Mouse (Mus musculus) T-cell, adult 2 months (primary cell): Measurements from ENCODE around the gene Mettl15.
"Not testable (repeated sequence)": the region's sequence is repeated elsewhere in the genome, so short reads cannot be mapped to it uniquely, and the experiment has no call there.

ENCODE experiments used
- DNase-seq: peaks from one replicate; pipeline ENCODE4 v3.0.0; 2022; ENCODE audit warnings: low spot score

Gene Mettl15

DNA sequence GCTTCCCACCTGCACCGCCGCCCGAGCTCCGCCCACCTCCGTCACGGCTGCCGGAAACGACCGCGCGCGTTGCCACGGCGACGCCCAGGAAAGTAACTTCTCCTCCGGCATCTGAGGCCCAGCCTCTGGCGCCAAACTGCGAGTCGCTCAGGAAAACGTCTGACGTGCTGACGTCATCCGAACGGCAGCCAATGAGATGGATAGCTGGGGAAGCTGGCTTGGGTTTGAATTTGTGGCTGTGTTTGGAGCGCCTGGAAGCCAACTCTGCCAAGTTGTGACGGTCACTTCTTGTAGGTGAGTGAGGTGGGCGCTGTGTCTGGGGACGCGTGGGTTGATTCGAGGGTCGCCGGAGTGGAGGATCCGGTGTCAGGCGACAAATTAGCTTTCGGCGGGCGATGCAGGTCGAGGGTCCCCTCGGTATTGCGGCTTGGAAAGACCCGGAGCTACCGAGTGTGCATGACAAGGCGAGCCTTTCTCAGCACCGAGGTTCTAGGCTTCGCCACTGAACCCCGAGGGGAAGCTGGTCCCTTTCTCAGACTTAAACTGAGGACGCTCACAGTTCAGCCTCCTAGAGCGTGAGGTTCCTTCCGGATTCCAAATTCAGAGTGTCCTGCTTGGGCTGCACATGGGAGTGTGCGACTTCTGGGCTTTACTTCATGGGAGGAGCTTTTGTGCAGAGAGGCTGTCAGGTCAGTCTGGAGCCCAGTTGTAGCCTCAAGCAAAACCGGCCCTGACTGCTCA, at the start of gene Mettl15, which contains the start of gene Kif18a:
Mettl15 (minus strand) TSS at position 149 of the 741 bp plus-strand sequence.
Kif18a (plus strand) TSS at position 139 of the 741 bp plus-strand sequence.
- peak; percentile 96 for DNase-seq

DNA sequence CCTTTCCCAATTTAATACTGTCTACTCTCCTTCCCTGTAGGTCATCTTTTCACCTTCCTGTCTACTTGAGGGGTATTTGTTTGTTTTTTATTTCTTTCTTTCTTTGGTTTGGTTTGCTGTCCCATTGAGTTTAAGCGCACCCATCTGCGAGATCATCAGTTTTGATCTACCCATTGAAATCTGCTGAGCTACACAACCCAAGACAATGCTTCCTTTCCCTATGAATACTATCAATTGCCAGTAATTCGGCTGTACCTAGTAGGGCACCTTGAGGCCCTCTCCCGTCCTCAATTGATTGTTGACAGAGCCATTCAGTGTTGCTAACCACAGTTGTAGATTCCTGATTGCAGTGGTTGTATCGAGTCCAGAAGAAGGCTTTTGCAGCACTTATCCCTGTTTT, 30.8 kb upstream of the Mettl15 start:
- DNase-seq: no peak

DNA sequence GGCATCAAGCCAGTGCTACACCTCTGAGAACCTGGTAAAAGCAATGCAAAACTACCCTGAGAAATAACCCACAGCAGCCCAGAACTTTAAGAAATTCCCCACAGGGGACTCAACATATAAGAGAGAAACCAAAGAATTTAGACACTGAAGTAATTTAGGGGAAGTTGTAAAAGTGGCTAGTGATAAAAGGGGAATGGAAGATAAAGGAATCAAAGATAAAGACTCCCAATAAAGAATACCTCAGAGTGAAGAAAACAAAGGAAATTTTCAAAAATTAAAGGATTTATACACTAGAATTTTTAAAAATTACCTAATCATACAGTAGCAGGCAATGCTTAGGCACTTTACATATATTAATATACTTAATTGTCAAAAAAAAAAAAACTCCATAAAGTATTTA, 23.1 kb upstream of the Mettl15 start:
- DNase-seq: no peak

DNA sequence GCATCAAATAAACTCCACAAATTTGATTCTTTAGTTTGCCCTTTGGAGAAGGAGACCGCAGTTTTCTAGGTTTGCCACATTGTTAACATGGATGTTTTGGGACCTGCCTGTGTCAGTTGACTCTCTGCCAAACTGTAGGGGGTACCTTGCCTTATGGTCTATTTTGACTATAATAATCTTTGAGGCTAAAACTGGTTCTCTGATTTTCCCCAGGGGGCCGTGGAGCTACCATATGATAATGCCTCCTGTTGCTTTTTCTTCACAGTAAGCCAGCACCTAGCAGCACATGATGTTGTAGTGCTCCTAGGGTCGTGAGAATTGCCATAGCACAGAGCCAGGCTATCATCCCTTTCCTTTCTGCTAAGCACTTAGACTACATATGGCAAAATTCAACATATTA, 21.7 kb upstream of the Mettl15 start:
- no peak for DNase-seq

DNA sequence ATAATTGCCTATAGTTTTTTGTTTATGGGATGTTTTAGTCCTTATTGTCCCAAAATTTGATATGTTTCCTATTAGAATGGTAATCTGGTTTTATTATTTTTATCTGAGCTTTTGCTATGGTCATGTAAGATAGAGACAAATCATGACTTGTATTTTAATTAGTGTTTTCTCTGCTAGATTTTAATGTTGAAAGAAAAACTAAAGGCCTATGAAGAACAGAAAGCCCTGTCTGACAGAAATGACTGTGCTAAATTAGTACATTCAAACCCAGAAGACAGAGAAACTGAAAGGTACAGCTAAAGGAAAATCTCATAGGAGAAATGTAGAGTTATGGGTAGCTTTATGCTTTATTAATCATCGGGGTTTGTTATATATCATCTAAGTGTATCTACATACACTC, 17.6 kb upstream of the Mettl15 start:
- no peak for DNase-seq

DNA sequence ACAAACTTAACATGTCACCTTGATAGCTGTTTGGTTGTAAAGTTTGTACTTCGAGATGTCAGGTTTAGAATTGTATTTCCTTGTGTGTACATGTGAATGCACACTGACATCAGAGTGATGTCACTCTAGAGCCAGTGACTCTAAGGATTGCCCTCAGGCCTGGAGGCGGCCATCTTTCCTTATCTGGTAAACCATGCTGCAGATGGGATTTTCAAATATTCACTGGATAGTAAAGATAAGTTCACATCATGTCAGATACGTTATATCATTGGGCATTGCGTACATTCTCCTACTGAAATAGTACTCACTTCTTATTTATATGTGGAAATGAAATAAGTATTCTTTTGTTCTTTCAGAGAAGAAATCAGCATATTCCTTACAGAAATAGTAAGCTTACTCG, 15.7 kb upstream of the Mettl15 start:
- DNase-seq: no peak

DNA sequence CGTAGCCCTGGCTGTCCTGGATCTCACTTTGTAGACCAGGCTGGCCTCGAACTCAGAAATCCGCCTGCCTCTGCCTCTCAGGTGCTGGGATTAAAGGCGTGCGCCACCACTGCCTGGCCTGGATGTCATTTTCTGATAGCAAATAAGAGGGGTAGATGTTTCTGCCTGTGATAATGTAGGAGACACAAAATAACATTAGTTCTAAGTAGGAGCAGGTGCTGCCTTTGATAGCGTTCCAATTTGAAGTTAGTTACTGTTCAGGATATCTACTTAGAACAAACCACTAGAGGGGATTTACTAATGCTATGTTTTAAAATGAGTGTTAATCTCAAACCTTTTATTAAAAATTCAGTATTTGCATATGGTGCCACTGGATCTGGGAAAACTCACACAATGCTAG, 8.8 kb upstream of the Mettl15 start:
- no peak for DNase-seq

DNA sequence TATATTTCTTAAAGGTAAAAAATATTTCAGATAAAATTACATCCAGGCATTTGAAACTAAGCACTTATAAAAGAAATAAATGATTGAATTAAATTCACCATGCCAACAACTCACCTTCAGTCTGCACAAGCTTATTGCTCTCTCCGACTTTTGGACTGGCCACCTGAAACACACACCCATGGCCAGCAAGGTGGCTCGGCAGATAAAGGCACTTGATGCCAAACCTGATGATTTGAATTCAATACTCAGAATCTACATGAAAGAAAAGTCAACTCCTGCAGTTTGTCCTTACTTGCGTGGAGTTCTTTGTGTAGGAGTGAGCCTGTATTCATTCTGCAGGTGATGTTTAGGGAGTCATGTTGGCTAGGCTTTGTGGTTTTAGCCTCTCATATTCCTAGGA, 3.6 kb upstream of the Mettl15 start:
- DNase-seq: no peak

DNA sequence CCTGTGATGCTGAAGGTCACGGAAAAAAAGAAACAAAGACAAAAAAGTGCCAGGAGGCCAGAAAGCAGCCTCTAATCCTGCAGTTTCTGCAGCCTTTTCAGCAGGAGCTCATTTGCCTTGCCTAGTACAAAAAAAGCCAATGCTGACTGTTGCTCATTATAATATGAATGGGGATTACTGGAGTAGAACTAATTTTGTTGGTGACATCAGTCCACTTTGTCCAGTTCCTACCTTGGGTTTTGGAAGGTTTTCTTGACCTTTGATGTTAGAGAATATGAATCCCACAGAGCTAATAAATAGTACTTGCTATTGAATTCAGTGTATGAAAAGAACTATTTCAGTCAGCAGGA, 768 bp upstream of the Mettl15 start:
- DNase-seq: no peak

DNA sequence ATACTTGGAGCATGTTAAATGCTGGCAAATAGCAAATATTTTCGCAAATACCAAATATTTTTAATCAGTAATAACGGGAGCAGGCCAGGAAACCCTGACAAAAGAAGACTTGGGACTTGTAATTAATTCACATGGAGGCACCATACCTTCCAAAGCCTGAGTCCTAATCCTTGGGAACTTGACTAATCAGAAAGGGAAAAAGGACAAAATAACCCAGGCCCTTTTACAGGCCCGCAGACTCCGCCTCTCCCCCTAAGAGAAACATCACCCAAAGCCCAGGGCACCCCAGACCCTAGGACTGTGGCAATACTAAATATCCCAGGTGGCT, 312 bp downstream of the Mettl15 start:
- DNase-seq: no peak

DNA sequence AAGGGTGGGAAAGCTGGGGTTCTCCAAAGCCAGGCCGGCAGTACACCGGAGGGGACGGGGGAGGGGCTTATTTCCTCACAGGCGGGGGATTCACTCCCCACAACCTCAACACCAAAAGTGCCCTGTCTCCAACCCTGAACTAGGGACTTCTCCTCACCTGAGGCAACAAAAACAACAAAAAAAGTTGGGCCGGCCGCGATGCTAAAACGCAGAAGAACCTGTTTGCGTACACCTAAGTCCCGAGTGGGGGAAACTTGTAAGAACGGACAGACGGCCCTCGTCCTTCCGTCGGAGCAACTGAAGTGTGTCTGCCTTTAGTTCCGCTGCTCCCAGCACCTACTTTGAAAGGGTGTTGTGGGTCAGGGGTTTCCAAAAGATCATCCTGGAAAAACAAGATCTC, 2.5 kb downstream of the Mettl15 start:
- peak; percentile 20 for DNase-seq

DNA sequence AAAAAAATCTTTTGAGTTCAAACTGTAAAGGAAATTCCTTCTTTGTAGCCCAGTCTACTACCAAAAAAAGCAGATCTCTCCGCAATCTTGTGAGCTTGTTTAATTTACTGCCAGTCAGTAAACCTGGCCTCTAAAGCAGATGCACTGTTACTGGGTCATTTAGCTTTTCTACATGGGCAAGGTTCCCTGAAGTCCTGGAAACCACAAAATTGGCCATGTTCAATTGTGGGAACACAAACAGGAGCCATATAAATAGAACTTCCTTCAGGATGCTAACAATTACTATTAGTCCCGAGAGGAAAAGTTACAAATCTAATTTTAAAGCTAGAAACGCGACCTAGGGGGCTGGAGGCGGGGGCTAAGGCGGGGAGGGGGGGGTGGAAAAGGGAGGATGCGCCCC, 3.0 kb downstream of the Mettl15 start:
- no peak for DNase-seq

DNA sequence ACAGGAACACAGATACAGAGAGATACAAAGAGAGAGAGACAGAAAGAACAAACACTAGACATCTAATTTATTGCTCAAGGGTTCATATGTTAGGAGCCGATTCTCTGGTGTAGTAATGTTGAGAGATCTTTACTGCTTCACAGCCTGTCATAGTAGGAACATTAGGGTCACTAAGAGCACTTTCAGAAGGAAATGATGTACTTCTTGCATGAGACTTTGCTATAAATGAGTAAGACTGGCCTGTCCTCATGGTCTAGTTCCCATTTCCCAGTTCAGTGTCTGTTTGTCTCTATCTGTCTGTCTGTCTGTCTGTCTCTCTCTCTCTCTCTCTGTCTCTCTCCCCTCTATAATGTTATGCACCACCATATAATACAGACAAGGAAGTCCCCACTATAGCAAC, 7.5 kb downstream of the Mettl15 start:
- DNase-seq: no peak

DNA sequence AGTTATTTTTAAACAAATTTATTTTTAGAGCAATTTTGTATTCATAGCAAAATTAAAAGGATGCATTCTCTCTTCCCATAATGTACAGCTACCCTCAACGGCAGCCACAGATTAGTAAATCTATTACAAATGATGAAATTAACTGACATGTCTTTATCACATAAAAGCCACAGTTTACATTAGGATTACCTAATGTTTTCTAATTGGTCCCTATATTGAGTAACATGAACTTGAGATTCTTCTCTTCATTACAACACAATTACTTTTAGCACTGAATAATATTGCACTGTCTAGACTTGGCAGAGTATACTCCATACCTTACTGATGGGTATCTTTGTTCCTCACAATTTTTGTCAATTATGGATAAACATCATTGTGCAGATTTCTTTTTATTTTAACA, 17.8 kb downstream of the Mettl15 start:
- DNase-seq: no peak

DNA sequence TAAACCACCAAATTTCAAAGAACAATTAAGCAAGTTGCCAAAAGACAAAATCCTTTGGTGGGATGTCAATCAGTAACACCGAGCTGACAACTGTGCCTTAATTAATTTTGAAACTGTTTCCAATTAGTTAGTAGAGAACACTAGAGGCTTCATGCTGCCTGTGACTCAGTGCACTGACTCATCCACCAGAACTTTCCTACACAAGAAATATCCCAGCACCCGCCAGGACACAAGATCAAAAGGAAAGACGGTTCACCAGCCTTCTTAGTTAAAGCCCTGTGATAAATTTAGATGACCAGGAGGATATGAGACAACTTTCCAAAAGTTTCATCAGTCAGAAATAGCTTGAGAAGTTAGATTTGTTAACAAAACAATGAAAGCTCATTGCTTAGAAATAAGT, 38.6 kb downstream of the Mettl15 start:
- no peak for DNase-seq

DNA sequence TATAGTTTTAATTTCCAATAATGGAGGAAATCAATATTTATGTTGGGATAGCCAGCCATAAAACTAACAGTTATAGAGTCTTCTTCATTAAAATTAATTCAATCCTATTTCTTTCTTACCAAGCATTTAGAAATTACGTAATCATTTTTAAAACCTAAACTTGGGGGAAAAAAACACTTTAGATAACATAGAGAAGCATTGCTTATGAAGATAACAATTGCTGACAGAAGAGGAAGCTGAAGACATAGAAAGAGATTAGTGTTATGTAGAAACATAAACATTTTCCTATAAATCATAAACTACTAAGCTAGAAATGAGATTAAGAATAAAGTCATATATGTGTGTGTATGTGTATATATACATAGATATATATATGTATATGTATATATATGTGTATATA, 44.8 kb downstream of the Mettl15 start:
- DNase-seq: no peak

DNA sequence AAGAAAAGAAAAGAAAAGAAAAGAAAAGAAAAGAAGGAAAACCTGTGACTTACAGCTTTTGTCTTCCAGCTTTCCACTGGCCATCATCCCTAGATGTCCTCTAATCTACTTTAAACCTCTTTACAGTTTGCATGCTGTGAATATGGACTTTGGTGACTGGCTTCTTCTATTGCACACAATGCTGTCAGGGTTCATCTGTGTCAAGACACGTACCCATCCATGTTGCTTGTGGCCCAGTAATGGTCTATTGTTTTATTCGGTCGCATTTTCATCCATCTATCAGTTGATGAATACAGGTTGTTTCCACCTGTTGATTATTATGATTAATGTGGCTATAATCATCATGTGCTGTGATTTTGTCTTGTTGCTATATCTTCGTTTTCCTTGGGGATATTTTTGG, 46.7 kb downstream of the Mettl15 start:
- DNase-seq: no peak

DNA sequence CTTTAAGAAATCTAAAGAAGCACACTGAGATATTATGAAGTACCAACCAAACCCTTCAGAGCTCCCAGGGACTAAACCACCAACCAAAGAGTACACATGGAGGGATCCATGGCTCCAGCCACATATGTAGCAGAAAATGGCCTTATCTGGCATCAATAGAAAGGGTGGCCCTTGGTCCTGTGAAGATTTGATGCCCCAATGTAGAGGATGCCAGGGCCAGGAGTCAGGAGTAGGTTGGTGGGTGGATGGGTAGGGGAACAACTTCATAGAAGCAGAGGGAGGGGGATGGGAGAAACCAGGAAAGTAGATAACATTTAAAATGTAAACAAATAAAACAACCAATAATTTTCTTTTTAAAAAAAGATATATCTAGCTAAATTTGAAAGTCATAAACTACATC, 50.1 kb downstream of the Mettl15 start:
- DNase-seq: no peak

DNA sequence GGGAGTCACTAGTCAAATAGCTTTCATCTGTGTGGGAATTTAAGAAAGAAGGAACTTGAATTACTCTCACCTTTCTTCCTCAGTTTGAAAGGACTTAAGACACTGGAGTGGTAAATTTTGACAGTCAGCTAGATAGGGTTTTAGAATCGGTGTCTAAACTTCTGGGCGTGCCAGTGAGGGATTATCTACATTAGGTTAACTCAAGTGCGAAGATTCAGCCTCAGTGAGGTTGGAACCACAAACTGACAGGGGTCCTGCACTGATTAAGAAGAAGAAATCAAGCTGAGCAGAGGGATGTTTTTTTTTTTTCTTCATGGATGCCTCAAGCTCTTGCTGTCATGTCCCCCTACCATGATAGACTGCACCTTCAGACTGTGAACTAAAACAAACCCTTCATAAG, 53.4 kb downstream of the Mettl15 start:
- DNase-seq: no peak

DNA sequence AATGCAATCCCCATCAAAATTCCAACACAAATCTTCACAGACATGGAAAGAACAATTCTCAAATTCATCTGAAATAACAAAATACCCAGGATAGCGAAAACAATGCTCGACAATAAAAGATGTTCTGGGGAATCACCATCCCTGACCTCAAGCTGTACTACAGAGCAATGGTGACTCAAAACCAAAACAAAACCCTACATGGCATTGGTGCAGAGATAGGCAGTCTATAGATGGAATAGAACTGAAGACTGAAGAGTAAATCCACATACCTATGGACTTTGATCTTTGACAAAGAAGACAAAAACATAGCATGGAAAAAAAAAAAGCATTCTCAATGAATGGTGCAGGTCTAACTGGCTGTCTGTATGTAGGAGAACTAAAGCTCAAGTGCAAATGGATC, 59.1 kb downstream of the Mettl15 start:
- no peak for DNase-seq

DNA sequence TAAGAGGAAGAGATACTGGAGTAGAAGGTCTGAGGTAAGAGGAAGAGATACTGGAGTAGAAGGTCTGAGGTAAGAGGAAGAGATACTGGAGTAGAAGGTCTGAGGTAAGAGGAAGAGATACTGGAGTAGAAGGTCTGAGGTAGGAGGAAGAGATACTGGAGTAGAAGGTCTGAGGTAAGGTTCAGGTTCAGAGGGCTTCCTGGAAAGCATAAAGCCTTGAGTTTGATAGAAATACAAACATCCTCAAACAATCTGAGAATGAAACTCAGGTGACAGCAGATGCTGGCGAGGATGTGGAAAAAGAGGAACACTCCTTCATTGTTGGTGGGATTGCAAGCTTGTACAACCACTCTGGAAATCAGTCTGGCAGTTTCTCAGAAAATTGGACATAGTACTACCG, 63.9 kb downstream of the Mettl15 start:
- DNase-seq: not testable (repeated sequence)

DNA sequence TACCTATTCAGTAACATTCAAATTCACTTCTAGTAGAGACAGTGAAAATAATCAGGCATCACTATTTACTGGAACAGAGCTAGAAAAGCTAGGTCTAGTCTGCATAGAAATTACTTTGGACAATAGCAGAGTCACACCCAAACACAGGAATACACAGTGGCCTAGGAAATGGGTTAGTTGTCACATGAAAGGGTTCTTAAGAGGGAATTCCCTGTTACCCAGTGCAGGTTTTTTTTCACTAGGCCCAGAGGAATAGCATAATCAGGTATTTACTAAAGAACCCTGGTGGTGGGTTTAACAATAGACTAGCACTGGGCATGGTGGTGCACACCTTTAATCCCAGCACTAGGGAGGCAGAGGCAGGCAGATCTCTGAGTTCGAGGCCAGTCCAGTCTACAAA, 69.9 kb downstream of the Mettl15 start:
- DNase-seq: not testable (repeated sequence)

DNA sequence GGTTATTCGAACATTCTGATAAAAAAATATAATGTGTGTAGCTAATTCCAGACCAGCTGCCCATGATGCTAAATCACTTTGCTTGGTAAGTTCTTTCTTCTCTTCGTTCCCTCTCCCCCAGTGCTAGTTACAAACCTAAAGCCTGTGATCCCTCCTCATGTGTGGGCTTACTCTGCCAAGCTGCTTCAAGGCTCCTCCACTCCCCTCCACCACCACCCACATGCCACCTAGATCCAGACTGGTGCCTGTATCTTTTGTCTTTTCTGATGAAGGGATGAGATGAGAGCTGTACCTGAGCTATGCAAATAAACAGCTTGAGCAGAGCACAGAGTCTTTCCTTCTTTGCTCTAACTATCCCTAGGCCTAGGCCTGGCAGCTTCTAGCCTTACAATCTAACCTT, 72.5 kb downstream of the Mettl15 start:
- DNase-seq: no peak

DNA sequence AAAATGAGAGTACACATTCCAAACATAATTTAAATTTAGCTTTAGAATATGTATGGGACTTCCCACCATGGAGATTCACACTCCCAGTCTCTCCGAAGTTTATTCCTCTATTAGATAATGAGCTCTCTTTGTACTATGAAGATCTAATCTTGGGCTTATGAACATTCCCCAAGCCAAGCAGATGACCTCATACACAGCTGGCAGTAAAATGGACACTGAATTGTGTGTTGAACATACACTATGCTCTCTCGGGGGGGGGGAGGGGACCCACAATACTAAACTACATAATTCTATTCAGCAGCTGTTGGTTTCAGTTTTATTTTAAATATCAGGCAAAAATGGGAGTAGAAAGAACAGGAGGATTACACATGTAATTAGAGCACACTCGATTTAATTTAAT, 97.6 kb downstream of the Mettl15 start:
- DNase-seq: no peak

DNA sequence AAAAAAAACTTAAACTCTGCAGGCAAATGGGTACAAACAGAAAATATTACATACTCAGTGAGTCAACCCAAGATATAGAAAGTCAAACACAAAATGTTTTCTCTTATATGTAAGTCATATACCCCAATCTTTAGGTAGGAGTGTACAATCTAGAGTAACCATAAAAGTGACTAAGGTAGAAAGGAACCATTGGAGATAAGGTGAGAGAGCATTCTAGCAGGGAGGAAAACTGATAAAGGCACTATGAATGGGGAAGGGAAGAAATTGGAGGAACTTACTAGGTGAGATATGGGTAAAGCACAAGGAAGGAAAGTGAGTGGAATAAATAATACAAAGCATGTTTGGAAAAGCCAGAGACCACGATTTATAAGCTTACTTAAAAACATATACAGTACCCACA, 122.0 kb downstream of the Mettl15 start:
- no peak for DNase-seq
